Mouse (Mus musculus) cortical plate, adult 2 months (tissue): Measurements from ENCODE around the gene Gabrb1. TPM values are rescaled to one million over a fixed set of nuclear protein-coding genes. Genes with fewer than 3 reads are reported as not detected.

ENCODE experiments used
- H3K27ac ChIP-seq: fragments of 200-500 bp; 2 replicates; pipeline ENCODE4 v1.5.1; 2012; ENCODE audit warnings: low read length, control low read depth, inconsistent platforms; ENCODE audit not compliant: insufficient read depth
- H3K4me1 ChIP-seq: fragments of 200-500 bp; 2 replicates; pipeline ENCODE4 v1.6.1; 2011; ENCODE audit warnings: low read length; ENCODE audit not compliant: control insufficient read depth, insufficient read depth
- H3K4me3 ChIP-seq: fragments of 200-500 bp; 2 replicates; pipeline ENCODE4 v1.5.1; 2011; ENCODE audit warnings: mild to moderate bottlenecking, low read length, control low read depth; ENCODE audit not compliant: insufficient read depth
- CTCF ChIP-seq: fragments of 200-500 bp; IDR thresholded peaks from 2 replicates; pipeline ENCODE4 v1.5.1; 2011; ENCODE audit warnings: mild to moderate bottlenecking, control low read depth, low read length; ENCODE audit not compliant: insufficient read depth; ENCODE audit errors: extremely low read depth
- POLR2A ChIP-seq: fragments of 200-500 bp; IDR thresholded peaks from 2 replicates; pipeline ENCODE4 v1.6.1; 2011; ENCODE audit warnings: mild to moderate bottlenecking, low read length, control low read depth; ENCODE audit not compliant: insufficient read depth; ENCODE audit errors: extremely low read depth
- polyA plus RNA-seq: library from polyadenylated mRNA; depleted of rRNA; stranded (reverse); fragments of >200 nt; gene quantifications from 2 replicates; pipeline ENCODE4 v1.2.3, GENCODE M21; 2012; rRNA removed

Gabrb1 gene
- polyA plus RNA-seq, result 19.9 and 21.7 TPM in 2 replicates

- Histone ChIP-seq H3K4me3 (peak within 1 kb of the TSS; percentile 98), H3K27ac (peak within 1 kb of the TSS; percentile 58), H3K4me1 (peaks cover 4% of the 10 kb centered on the region; the same call in 1 of the 2 replicates)
- peak; percentile 52; the same call in 1 of the 2 replicates for TF ChIP-seq POLR2A
- TF ChIP-seq CTCF, result no peak
These were observed at the start of gene Gabrb1 for GRCm38 (mm10) chr5:71657482-71658114. TSS of gene Gabrb1 (plus strand) at chr5:71658113.

- no peak overlapping the region for H3K4me3 ChIP-seq
- H3K4me1 ChIP-seq, result peaks cover 9% of the 10 kb centered on the region; the same call in 1 of the 2 replicates
- no peak overlapping the region for H3K27ac ChIP-seq
- TF ChIP-seq POLR2A (no peak), CTCF (no peak)
These were observed 49.2 kb upstream of the Gabrb1 start for GRCm38 (mm10) chr5:71608735-71609134.

- no peak for TF ChIP-seq POLR2A
- TF ChIP-seq CTCF, result no peak
- Histone ChIP-seq H3K4me3 (no peak overlapping the region), H3K27ac (no peak overlapping the region)
These were observed 43.6 kb upstream of the Gabrb1 start for GRCm38 (mm10) chr5:71614311-71614710.

GRCm38 (mm10) chr5:71616734-71617133 lies 41.2 kb upstream of the Gabrb1 start:
- TF ChIP-seq CTCF (no peak), POLR2A (no peak)
- no peaks in the 10 kb centered on the region for H3K4me1 ChIP-seq
- no peak overlapping the region for H3K4me3 ChIP-seq
- no peak overlapping the region for H3K27ac ChIP-seq

More at GRCm38 (mm10) chr5:71614311-71614710, 43.6 kb upstream of the Gabrb1 start:
- H3K4me1 ChIP-seq, result no peaks in the 10 kb centered on the region

GRCm38 (mm10) chr5:71627820-71628219 lies 30.1 kb upstream of the Gabrb1 start:
- H3K4me3 ChIP-seq, result no peak overlapping the region
- TF ChIP-seq CTCF, result no peak
- TF ChIP-seq POLR2A, result no peak
- no peak overlapping the region for H3K27ac ChIP-seq
- H3K4me1 ChIP-seq, result no peaks in the 10 kb centered on the region

- peaks cover 3% of the 10 kb centered on the region; the same call in 1 of the 2 replicates for H3K4me1 ChIP-seq
- TF ChIP-seq POLR2A, result no peak
- TF ChIP-seq CTCF, result no peak
- no peak overlapping the region for H3K4me3 ChIP-seq
- H3K27ac ChIP-seq, result no peak overlapping the region
These were observed 18.1 kb upstream of the Gabrb1 start for GRCm38 (mm10) chr5:71639804-71640203.

GRCm38 (mm10) chr5:71648108-71648507 lies 9.8 kb upstream of the Gabrb1 start:
- H3K4me3 ChIP-seq, result no peak overlapping the region
- H3K27ac ChIP-seq, result no peak overlapping the region
- 0 out of 2 replicates have a peak, but pooled peaks cover 2% of the 10 kb centered on the region for H3K4me1 ChIP-seq
- TF ChIP-seq POLR2A, result no peak
- no peak for TF ChIP-seq CTCF

- peak overlapping the region; percentile 13; the same call in 1 of the 2 replicates for H3K4me3 ChIP-seq
- TF ChIP-seq POLR2A (no peak), CTCF (no peak)
- H3K27ac ChIP-seq, result no peak overlapping the region
- peaks cover 6% of the 10 kb centered on the region; the same call in 1 of the 2 replicates for H3K4me1 ChIP-seq
These were observed 3.9 kb upstream of the Gabrb1 start for GRCm38 (mm10) chr5:71654056-71654455.

- Histone ChIP-seq H3K4me3 (peak overlapping the region; percentile 98), H3K4me1 (peaks cover 6% of the 10 kb centered on the region; the same call in 1 of the 2 replicates), H3K27ac (peak overlapping the region; percentile 58; the same call in 1 of the 2 replicates)
- TF ChIP-seq CTCF (no peak), POLR2A (no peak)
These were observed 1.1 kb upstream of the Gabrb1 start for GRCm38 (mm10) chr5:71656771-71657170.

- Histone ChIP-seq H3K4me3 (peak within 1 kb of the TSS; percentile 98), H3K4me1 (peaks cover 4% of the 10 kb centered on the region; the same call in 1 of the 2 replicates), H3K27ac (peak within 1 kb of the TSS; percentile 58)
- TF ChIP-seq CTCF, result no peak
These were observed 193 bp downstream of the Gabrb1 start, which contains the start of gene Gabra4 for GRCm38 (mm10) chr5:71658115-71658497. TSS of gene Gabra4 (minus strand) at chr5:71658308.
